In the genomic region with DNA sequence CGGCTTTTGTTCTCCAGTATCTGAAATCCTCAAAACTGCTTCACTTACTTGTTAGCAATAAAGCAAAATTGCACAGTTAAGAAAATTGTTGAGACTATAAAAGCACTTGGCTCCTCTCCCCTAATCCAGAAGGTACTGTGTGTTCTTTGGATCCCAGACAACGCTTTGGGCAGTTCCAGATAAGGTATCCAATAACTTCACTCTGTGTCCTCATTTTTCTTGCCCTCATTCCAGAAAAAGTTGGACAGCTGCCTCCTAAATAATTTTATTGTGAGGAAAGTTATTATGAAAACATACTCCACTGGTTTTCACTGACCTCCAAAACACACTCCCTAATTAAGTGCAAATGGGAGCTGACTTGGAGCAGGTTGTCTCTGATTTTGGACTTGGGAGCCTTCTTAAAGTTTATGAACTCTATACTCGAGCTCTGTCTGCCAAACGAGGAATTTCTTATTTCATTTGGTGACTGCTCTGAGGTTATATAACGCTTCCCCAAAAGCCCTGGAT, we compare ENCODE assay signal across 9 mouse cellular contexts.
A peak's percentile ranks its signal among the peaks of the same experiment; 100 is the strongest.
DNase-seq lines count a peak whose midpoint lies in the region; ATAC-seq lines count a peak whose summit lies in the region.
"Had no signal": no experiment of that assay in that cellular context is flagged by ENCODE, and none has a peak within 500 bp of the region (broad histone marks: within the 10 kb centered on the region; RNA-seq: fewer than 3 reads in every experiment).

No protein-coding gene starts in this region.

- intact Hi-C loops in heart, postnatal 36 days (cut with DNase I), result loop anchor here (5.0 kb wide), 2 partner anchors 50 to 180 kb away; no protein-coding TSS in a partner anchor

- no peak for ATAC-seq in intestine, embryonic 14.5 days (replicated peaks; ENCODE audit: low FRiP score, low TSS enrichment, low read depth)
- ATAC-seq in intestine, embryonic 15.5 days, result no peak
- ATAC-seq in forebrain, embryonic 16.5 days, result no peak

- 0 out of 2 replicates have a peak, but pooled peaks cover 2% of the 10 kb centered on the region for H3K4me1 ChIP-seq in intestine, embryonic 14.5 days (replicated peaks; ENCODE audit: control insufficient read depth, insufficient read depth, low read length)
- no peaks in the 10 kb centered on the region for H3K4me1 ChIP-seq in intestine, embryonic 15.5 days (replicated peaks)
- no peaks in the 10 kb centered on the region; the same call in 1 of the 2 replicates for H3K4me1 ChIP-seq in forebrain, embryonic 16.5 days (replicated peaks; ENCODE audit: control insufficient read depth, insufficient read depth, low read length)
- H3K4me1 ChIP-seq: embryonic facial prominence, embryonic 12.5 days; midbrain, embryonic 10.5 days had no signal

- H3K27me3 ChIP-seq in intestine, embryonic 14.5 days (replicated peaks; ENCODE audit: control insufficient read depth, insufficient read depth, low read length), result no peaks in the 10 kb centered on the region
- H3K27me3 ChIP-seq in intestine, embryonic 15.5 days (replicated peaks), result no peaks in the 10 kb centered on the region; the same call in 1 of the 2 replicates
- no peaks in the 10 kb centered on the region for H3K27me3 ChIP-seq in forebrain, embryonic 16.5 days (replicated peaks; ENCODE audit: control insufficient read depth, insufficient read depth, low read length)

- no peak overlapping the region for H3K9ac ChIP-seq in intestine, embryonic 14.5 days (ENCODE audit: low read length)
- H3K9ac ChIP-seq in intestine, embryonic 15.5 days, result no peak overlapping the region
- H3K9ac ChIP-seq in forebrain, embryonic 16.5 days (replicated peaks; ENCODE audit: low read depth, low read length), result no peak overlapping the region
- H3K9ac ChIP-seq: embryonic facial prominence, embryonic 12.5 days had no signal

- H3K9me3 ChIP-seq in intestine, embryonic 14.5 days (ENCODE audit: control insufficient read depth, low read length), result no peaks in the 10 kb centered on the region
- H3K9me3 ChIP-seq in intestine, embryonic 15.5 days, result no peaks in the 10 kb centered on the region
- H3K9me3 ChIP-seq in forebrain, embryonic 16.5 days (ENCODE audit: control insufficient read depth, low read length), result no peaks in the 10 kb centered on the region
- H3K9me3 ChIP-seq: embryonic facial prominence, embryonic 12.5 days; midbrain, embryonic 10.5 days had no signal

- no peak overlapping the region for H3K4me3 ChIP-seq in intestine, embryonic 14.5 days (ENCODE audit: low read depth, low read length)
- no peak overlapping the region for H3K4me3 ChIP-seq in intestine, embryonic 15.5 days (replicated peaks)
- no peak overlapping the region for H3K4me3 ChIP-seq in forebrain, embryonic 16.5 days (replicated peaks; ENCODE audit: low read length)
- H3K4me3 ChIP-seq: embryonic facial prominence, embryonic 12.5 days; midbrain, embryonic 10.5 days had no signal

- no peak overlapping the region for H3K4me2 ChIP-seq in intestine, embryonic 14.5 days (ENCODE audit: low read length)
- H3K4me2 ChIP-seq in intestine, embryonic 15.5 days (replicated peaks), result no peak overlapping the region
- H3K4me2 ChIP-seq in forebrain, embryonic 16.5 days (ENCODE audit: low read length), result no peak overlapping the region
- H3K4me2 ChIP-seq: embryonic facial prominence, embryonic 12.5 days had no signal

- no peak for DNase-seq in intestine, embryonic 14.5 days (ENCODE audit: low spot score)
- DNase-seq in Muller cell, postnatal 12 days (ENCODE audit: inconsistent ontology term), result peak; percentile 66
- peak; percentile 77 for DNase-seq in brain, adult 2 months (ENCODE audit: low read depth, low spot score)
- peak; percentile 50 to 64 for DNase-seq in heart, postnatal 36 days
- no peak for DNase-seq in yolk sac, embryonic 10.5 days (ENCODE audit: low spot score)

- peak overlapping the region; percentile 18; the same call in 1 of the 2 replicates for H3K27ac ChIP-seq in intestine, embryonic 14.5 days (ENCODE audit: low read depth)
- H3K27ac ChIP-seq in intestine, embryonic 15.5 days, result no peak overlapping the region
- no peak overlapping the region for H3K27ac ChIP-seq in forebrain, embryonic 16.5 days (ENCODE audit: low read length)
- H3K27ac ChIP-seq: embryonic facial prominence, embryonic 12.5 days; midbrain, embryonic 10.5 days had no signal

- 48% methylated on average over 5 of the region's 5 CpGs for WGBS in intestine, embryonic 14.5 days
- WGBS in intestine, embryonic 15.5 days, result 49% methylated on average over 5 of the region's 5 CpGs
- WGBS in forebrain, embryonic 16.5 days, result 63% methylated on average over 5 of the region's 5 CpGs

- no peaks in the 10 kb centered on the region for H3K36me3 ChIP-seq in intestine, embryonic 14.5 days (ENCODE audit: control insufficient read depth, insufficient read depth, low read length)
- no peaks in the 10 kb centered on the region for H3K36me3 ChIP-seq in intestine, embryonic 15.5 days
- H3K36me3 ChIP-seq in forebrain, embryonic 16.5 days (ENCODE audit: control insufficient read depth, insufficient read depth), result no peaks in the 10 kb centered on the region
- H3K36me3 ChIP-seq: embryonic facial prominence, embryonic 12.5 days; midbrain, embryonic 10.5 days had no signal

Comparison
In these comparisons a context has a peak if more than half of its experiments do, and no peak if none do; other contexts are left out.
1. DNase-seq: peak in Muller cell, postnatal 12 days (single experiment), brain, adult 2 months (single experiment) and heart, postnatal 36 days (2 of 2); none in intestine, embryonic 14.5 days (single experiment) and yolk sac, embryonic 10.5 days (single experiment).